In the genomic region with DNA sequence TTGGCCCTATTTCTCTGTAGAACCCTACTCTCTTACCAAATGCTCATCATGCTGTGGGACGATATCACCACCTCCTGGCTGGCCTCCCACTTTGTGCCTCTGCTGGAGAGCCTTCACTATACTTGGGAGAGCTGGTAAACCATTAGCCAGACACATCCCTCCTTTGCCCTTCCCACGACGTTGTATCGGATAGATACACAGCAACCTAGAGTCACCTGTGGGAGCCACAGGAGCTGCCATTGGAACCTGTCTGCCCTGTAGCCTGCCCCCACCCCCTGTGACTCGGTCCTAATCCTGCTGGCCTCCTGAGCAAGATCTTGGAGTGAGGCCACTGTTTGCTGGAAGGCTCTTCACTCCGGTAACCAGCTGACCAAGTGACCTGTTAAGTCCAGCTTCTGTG, we compare ENCODE assay signal across 14 mouse cellular contexts. TPM values are rescaled to one million over a fixed set of nuclear protein-coding genes. Genes with fewer than 3 reads are reported as not detected.
DNase-seq lines count a peak whose midpoint lies in the region; ATAC-seq and TF ChIP-seq lines count a peak whose summit lies in the region.
"Had no signal": no experiment of that assay in that cellular context is flagged by ENCODE, and none has a peak within 500 bp of the region (broad histone marks: within the 10 kb centered on the region; RNA-seq: fewer than 3 reads in every experiment).

No protein-coding gene starts in this region.

- peak; percentile 36; the same call in 1 of the 2 replicates for TF ChIP-seq CTCF in small intestine, adult 2 months (IDR thresholded peaks at IDR 0.05; ENCODE audit: extremely low read depth, insufficient read length, insufficient replicate concordance, low read depth, low read length)
- no peak for TF ChIP-seq CTCF in gastrocnemius, adult 2 months (IDR thresholded peaks at IDR 0.05)

- TF ChIP-seq POLR2A in small intestine, adult 2 months (IDR thresholded peaks at IDR 0.05; ENCODE audit: low read depth, low read length), result peak; percentile 45; the same call in 1 of the 2 replicates

- peak; percentile 69 for DNase-seq in kidney, adult 18-20 months
- peak; percentile 76 to 79 for DNase-seq in kidney, adult 8-10 months
- DNase-seq in kidney, postnatal 14 days, result peak; percentile 67
- DNase-seq in gastrocnemius, adult 2 months, result no peak
- DNase-seq: adrenal gland, adult 8-10 months; layer of hippocampus, adult 9-11 months had no signal

- H3K9ac ChIP-seq in kidney, embryonic 14.5 days (ENCODE audit: low read depth, low read length), result no peak overlapping the region
- H3K9ac ChIP-seq in midbrain, embryonic 13.5 days (replicated peaks), result no peak overlapping the region
- H3K9ac ChIP-seq: midbrain, embryonic 15.5 days had no signal

- intact Hi-C loops in gastrocnemius, adult 2 months (cut with DNase I), result no loop called here

- H3K4me1 ChIP-seq in kidney, embryonic 14.5 days (ENCODE audit: control insufficient read depth, insufficient read depth, low read length), result peaks cover 33% of the 10 kb centered on the region
- H3K4me1 ChIP-seq in small intestine, adult 2 months (ENCODE audit: control insufficient read depth, insufficient read depth, insufficient read length, low read length), result peaks cover 31% of the 10 kb centered on the region; the same call in 1 of the 2 replicates
- H3K4me1 ChIP-seq in midbrain, embryonic 13.5 days (replicated peaks), result peaks cover 34% of the 10 kb centered on the region

- 62% methylated on average over 6 of the region's 6 CpGs for WGBS in kidney, embryonic 14.5 days
- WGBS in small intestine, adult 2 months, result 27% methylated on average over 6 of the region's 6 CpGs
- WGBS in midbrain, embryonic 13.5 days, result 85% methylated on average over 6 of the region's 6 CpGs

- no peaks in the 10 kb centered on the region for H3K36me3 ChIP-seq in kidney, embryonic 14.5 days (ENCODE audit: control insufficient read depth, insufficient read depth, low read length)
- no peaks in the 10 kb centered on the region for H3K36me3 ChIP-seq in small intestine, adult 2 months (ENCODE audit: control insufficient read depth, insufficient read depth, low read length)
- no peaks in the 10 kb centered on the region for H3K36me3 ChIP-seq in midbrain, embryonic 13.5 days
- H3K36me3 ChIP-seq: forebrain, embryonic 10.5 days; hindbrain, embryonic 10.5 days; midbrain, embryonic 15.5 days had no signal

- no peak overlapping the region for H3K27ac ChIP-seq in kidney, embryonic 14.5 days (ENCODE audit: low read depth, low read length)
- peak overlapping the region; percentile 73 for H3K27ac ChIP-seq in small intestine, adult 2 months (ENCODE audit: insufficient read depth, low read depth, low read length)
- no peak overlapping the region for H3K27ac ChIP-seq in midbrain, embryonic 13.5 days
- H3K27ac ChIP-seq in gastrocnemius, adult 2 months, result no peak overlapping the region
- H3K27ac ChIP-seq: forebrain, embryonic 10.5 days; midbrain, embryonic 15.5 days had no signal

- no peak for ATAC-seq in kidney, embryonic 14.5 days (ENCODE audit: low FRiP score, low TSS enrichment)
- no peak for ATAC-seq in midbrain, embryonic 13.5 days
- ATAC-seq: CD4-positive, CD25-positive, alpha-beta regulatory T cell, adult 4 months; midbrain, embryonic 15.5 days had no signal

- peaks cover 11% of the 10 kb centered on the region for H3K27me3 ChIP-seq in kidney, embryonic 14.5 days (ENCODE audit: control insufficient read depth, insufficient read depth, low read length)
- H3K27me3 ChIP-seq in small intestine, adult 2 months (ENCODE audit: control insufficient read depth, insufficient read depth, low read length), result no peaks in the 10 kb centered on the region
- H3K27me3 ChIP-seq in midbrain, embryonic 13.5 days, result no peaks in the 10 kb centered on the region
- H3K27me3 ChIP-seq: midbrain, embryonic 15.5 days had no signal

- no peaks in the 10 kb centered on the region for H3K9me3 ChIP-seq in kidney, embryonic 14.5 days (ENCODE audit: control insufficient read depth, low read length)
- H3K9me3 ChIP-seq in midbrain, embryonic 13.5 days, result no peaks in the 10 kb centered on the region
- H3K9me3 ChIP-seq: forebrain, embryonic 10.5 days; hindbrain, embryonic 10.5 days; midbrain, embryonic 15.5 days had no signal

- no peak overlapping the region for H3K4me2 ChIP-seq in kidney, embryonic 14.5 days (replicated peaks; ENCODE audit: low read depth, low read length)
- no peak overlapping the region for H3K4me2 ChIP-seq in midbrain, embryonic 13.5 days (replicated peaks)
- H3K4me2 ChIP-seq: midbrain, embryonic 15.5 days had no signal

- H3K4me3 ChIP-seq in kidney, embryonic 14.5 days (ENCODE audit: low read length), result no peak overlapping the region
- H3K4me3 ChIP-seq in small intestine, adult 2 months (ENCODE audit: low read depth, low read length), result no peak overlapping the region
- no peak overlapping the region for H3K4me3 ChIP-seq in midbrain, embryonic 13.5 days (replicated peaks)
- H3K4me3 ChIP-seq in gastrocnemius, adult 2 months, result no peak overlapping the region
- H3K4me3 ChIP-seq: forebrain, embryonic 10.5 days; hindbrain, embryonic 10.5 days; midbrain, embryonic 15.5 days had no signal

RNA-seq across cellular contexts. Expression of a gene that starts 2.7 kb away (rescaled TPM):
- 30.8 and 37.6 TPM in 2 replicates for polyA plus RNA-seq in kidney, embryonic 14.5 days (2014; fragmentation: Nextera tagmentation; extraction: Ambion mirVana)
- 112 and 394 TPM in 2 replicates for polyA plus RNA-seq in small intestine, adult 2 months (2012; rRNA removed)
- 42.0 and 46.2 TPM in 2 replicates for polyA plus RNA-seq in midbrain, embryonic 13.5 days (2015; fragmentation: Nextera tagmentation; extraction: Ambion mirVana)
- 1 to 10 TPM; 1.8 to 3.3 TPM for total RNA-seq in gastrocnemius, adult 2 months (2021)
- total RNA-seq: MEL had no signal
- polyA plus RNA-seq: CD4-positive, CD25-positive, alpha-beta regulatory T cell, adult 4 months had no signal
